Mouse (Mus musculus) G1E (cell line): Measurements from ENCODE around the gene Rgs12. TPM values are rescaled to one million over a fixed set of nuclear protein-coding genes. Genes with fewer than 3 reads are reported as not detected.
A peak's percentile ranks its signal among the peaks of the same experiment; 100 is the strongest.

Experiments used
- ATAC-seq: 2 replicates; pipeline ENCODE4 v1.8.0; 2016; ENCODE audit warnings: mild to moderate bottlenecking; ENCODE audit not compliant: insufficient number of reproducible peaks, poor library complexity, low FRiP score, severe bottlenecking; ENCODE audit errors: extremely low read depth
- DNase-seq: peaks from one replicate; pipeline ENCODE4 v3.0.0; 2012; ENCODE audit warnings: low spot score
- H3K27me3 ChIP-seq: 2 replicates; pipeline ENCODE4 v1.6.1; 2012; ENCODE audit warnings: mild to moderate bottlenecking, low read length, inconsistent platforms; ENCODE audit not compliant: insufficient read depth
- H3K36me3 ChIP-seq: replicated peaks from 2 replicates; pipeline ENCODE3; 2012; ENCODE audit warnings: mild to moderate bottlenecking, inconsistent platforms
- H3K4me1 ChIP-seq: 2 replicates; pipeline ENCODE4 v1.6.1; 2012; ENCODE audit warnings: low read depth, low read length, inconsistent platforms, mixed read lengths; ENCODE audit not compliant: insufficient read depth
- H3K4me3 ChIP-seq: 2 replicates; pipeline ENCODE4 v1.5.1; 2012; ENCODE audit warnings: low read depth, mild to moderate bottlenecking, inconsistent platforms, low read length, moderate library complexity, mixed read lengths
- H3K9me3 ChIP-seq: replicated peaks from 2 replicates; pipeline ENCODE4 v1.6.1; 2012; ENCODE audit warnings: inconsistent platforms
- CTCF ChIP-seq: IDR thresholded peaks from 2 replicates; pipeline ENCODE4 v1.5.1; 2012; ENCODE audit warnings: low read depth, low read length, inconsistent platforms, mixed read lengths
- GATA1 ChIP-seq: IDR thresholded peaks from 2 replicates; pipeline ENCODE4 v1.6.1; 2012; ENCODE audit warnings: borderline replicate concordance, low read length, inconsistent platforms, mixed read lengths
- GATA2 ChIP-seq: IDR thresholded peaks from 2 replicates; pipeline ENCODE4 v1.6.1; 2012; ENCODE audit warnings: low read depth, low read length, inconsistent platforms, borderline replicate concordance
- POLR2AphosphoS5 ChIP-seq: IDR thresholded peaks from 2 replicates; pipeline ENCODE4 v1.6.1; 2012; ENCODE audit warnings: low read depth, low read length, inconsistent platforms; ENCODE audit not compliant: insufficient replicate concordance
- TAL1 ChIP-seq: conservative IDR thresholded peaks from 2 replicates; pipeline ENCODE4 v1.6.1; 2012; ENCODE audit warnings: low read depth, low read length, inconsistent platforms, mixed read lengths
- polyA plus RNA-seq: library from polyadenylated mRNA; stranded (reverse); fragments of >175 nt; gene quantifications from 2 replicates; pipeline ENCODE4 v1.2.3, GENCODE M21; 2012
- total RNA-seq, 2 experiments: library from RNA; stranded (forward) in 1 of 2; stranded (reverse) in 1 of 2; fragments of 200-1000 nt in 1 of 2; fragments of >200 nt in 1 of 2; fragmentation: Nextera tagmentation in 1 of 2; gene quantifications; 2 replicates each; pipeline ENCODE4 v1.2.3; 2014 to 2017

The Rgs12 gene
- total and polyA plus RNA-seq, 3 experiments = 1.8 to 14.3 (median 5.7) TPM

DNA sequence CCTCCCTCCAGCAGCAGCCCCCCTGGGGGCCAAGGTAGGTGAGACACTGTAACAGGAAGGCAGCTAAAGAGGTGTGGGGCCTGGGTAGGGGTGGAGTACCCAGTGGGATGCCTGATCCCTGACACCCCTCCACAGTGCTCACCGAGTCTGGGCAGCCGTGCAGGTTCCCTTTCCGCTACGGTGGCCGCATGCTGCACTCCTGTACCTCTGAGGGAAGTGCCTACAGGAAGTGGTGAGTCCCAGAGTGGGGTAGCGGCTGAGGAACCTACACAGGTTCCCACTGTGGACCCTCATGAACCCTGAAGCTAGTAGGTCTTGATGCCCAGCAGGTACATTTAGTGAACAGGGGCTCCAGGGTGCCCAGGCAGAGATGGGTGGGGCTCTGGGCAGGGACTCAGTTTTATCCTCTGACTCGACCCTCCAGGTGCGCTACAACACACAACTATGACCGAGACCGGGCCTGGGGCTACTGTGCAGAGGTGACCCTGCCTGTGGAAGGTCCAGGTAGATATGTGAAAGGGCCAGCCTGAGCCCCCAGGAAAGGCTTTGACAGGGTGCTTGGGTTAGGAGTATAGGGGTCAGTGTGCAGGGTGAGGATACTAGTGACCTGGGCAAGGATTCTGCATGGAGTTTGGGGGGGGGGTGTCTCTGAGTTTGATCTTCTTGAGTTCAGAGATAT lies 93.3 kb downstream of the Rgs12 start:
- no peak for DNase-seq
- H3K4me1 ChIP-seq = peaks cover 8% of the 10 kb centered on the region; the same call in 1 of the 2 replicates
- ATAC-seq = no peak

GRCm38 (mm10) chr5:35043110-35043451 lies 93.8 kb downstream of the Rgs12 start:
- peaks cover 8% of the 10 kb centered on the region; the same call in 1 of the 2 replicates for H3K4me1 ChIP-seq
- ATAC-seq (peak; percentile 29; the same call in 1 of the 2 replicates), DNase-seq (peak; percentile 73)
- TF ChIP-seq TAL1 = no peak
- TF ChIP-seq CTCF = peak; percentile 51
- no peaks in the 10 kb centered on the region for H3K36me3 ChIP-seq
- no peaks in the 10 kb centered on the region for H3K9me3 ChIP-seq
- no peak overlapping the region for H3K4me3 ChIP-seq
- peaks cover 64% of the 10 kb centered on the region; the same call in 1 of the 2 replicates for H3K27me3 ChIP-seq

More for the DNA sequence above, 93.3 kb downstream of the Rgs12 start:
- no peak for TF ChIP-seq TAL1
- no peak for TF ChIP-seq GATA1
- no peak for TF ChIP-seq GATA2
- TF ChIP-seq CTCF = no peak
- TF ChIP-seq POLR2AphosphoS5 = no peak
- no peaks in the 10 kb centered on the region for H3K36me3 ChIP-seq
- no peak overlapping the region for H3K4me3 ChIP-seq
- no peaks in the 10 kb centered on the region for H3K9me3 ChIP-seq
- peaks cover 66% of the 10 kb centered on the region; the same call in 1 of the 2 replicates for H3K27me3 ChIP-seq

DNA sequence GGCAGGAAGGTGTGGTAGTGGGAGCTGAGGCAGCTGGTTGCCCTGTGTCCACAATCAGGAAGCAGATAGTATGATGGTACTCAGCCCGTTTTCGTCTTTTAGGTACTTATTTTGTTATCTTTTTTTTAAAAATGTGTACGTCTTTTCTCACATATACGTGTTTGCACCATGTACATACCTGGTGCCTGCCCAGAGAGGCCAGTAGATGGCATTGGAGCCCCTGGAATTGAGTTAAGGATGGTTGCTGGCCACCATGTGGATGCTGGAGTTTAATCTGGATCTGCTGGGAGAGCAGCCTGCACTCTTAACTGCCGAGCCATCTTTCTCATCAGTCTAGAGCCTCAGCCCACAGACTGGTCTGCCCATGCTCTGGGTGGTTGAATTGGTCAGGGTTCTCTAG lies 101.3 kb downstream of the Rgs12 start:
- no peak for DNase-seq
- no peak for ATAC-seq
- Histone ChIP-seq H3K4me1 (no peaks in the 10 kb centered on the region), H3K9me3 (no peaks in the 10 kb centered on the region), H3K4me3 (no peak overlapping the region), H3K36me3 (no peaks in the 10 kb centered on the region), H3K27me3 (peaks cover 49% of the 10 kb centered on the region)
- TF ChIP-seq CTCF (no peak), TAL1 (no peak), GATA2 (no peak), POLR2AphosphoS5 (no peak), GATA1 (no peak)

DNA sequence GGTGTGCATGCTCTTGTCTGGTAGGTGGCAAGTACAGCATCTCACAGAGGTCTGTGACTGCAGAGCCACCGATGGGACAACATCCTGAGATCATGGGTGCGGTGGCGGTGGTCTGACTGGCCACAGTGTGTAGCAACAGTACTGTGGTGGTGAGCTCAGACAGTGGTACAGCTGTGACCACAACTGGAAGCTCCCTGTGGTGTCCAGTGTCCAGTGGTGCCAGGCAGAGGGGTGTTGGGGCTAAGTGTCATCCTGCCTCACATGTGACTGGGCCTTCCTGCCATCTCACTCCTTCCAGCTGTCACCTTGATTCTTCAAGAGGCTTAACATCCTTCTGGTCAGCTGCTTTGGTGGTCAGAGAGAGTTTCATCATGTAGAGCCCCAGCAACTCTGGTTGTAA lies 105.4 kb downstream of the Rgs12 start:
- Histone ChIP-seq H3K27me3 (peaks cover 52% of the 10 kb centered on the region), H3K36me3 (no peaks in the 10 kb centered on the region), H3K4me1 (no peaks in the 10 kb centered on the region), H3K4me3 (no peak overlapping the region), H3K9me3 (no peaks in the 10 kb centered on the region)
- ATAC-seq = no peak; the same call in 1 of the 2 replicates
- no peak for DNase-seq
- TF ChIP-seq POLR2AphosphoS5 (no peak), CTCF (no peak), TAL1 (no peak), GATA1 (no peak), GATA2 (no peak)

DNA sequence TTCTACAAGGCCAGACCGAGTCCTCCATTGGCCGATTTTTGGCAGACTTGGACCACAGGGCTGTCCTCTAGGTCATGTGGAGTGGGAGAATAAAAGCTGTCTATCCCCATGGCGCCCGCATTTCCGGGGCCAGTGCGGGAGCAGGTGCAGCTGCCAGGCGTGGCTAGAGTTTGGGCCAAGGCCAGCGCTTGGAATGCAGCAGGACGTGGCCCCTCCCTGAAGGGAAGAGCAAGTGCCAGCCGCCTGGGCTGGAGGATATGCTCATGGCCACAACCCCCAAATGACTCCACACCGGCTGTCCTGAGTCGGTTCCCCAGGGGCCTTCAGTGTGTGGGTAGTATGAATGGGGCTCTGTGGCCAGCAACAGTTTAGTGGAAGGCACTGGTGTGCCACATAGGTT lies 105.8 kb downstream of the Rgs12 start:
- Histone ChIP-seq H3K27me3 (peaks cover 55% of the 10 kb centered on the region), H3K4me1 (no peaks in the 10 kb centered on the region), H3K9me3 (no peaks in the 10 kb centered on the region), H3K4me3 (no peak overlapping the region), H3K36me3 (no peaks in the 10 kb centered on the region)
- ATAC-seq = no peak
- no peak for TF ChIP-seq CTCF
- no peak for DNase-seq

GRCm38 (mm10) chr5:35056604-35057432 lies 107.6 kb downstream of the Rgs12 start, which contains the start of gene Dok7:
Dok7 (plus strand) TSS chr5:35056766.
- no peak for DNase-seq
- H3K27me3 ChIP-seq = peaks cover 46% of the 10 kb centered on the region
- H3K9me3 ChIP-seq = no peaks in the 10 kb centered on the region
- TF ChIP-seq CTCF (no peak), GATA2 (no peak), POLR2AphosphoS5 (no peak), GATA1 (no peak), TAL1 (no peak)
- ATAC-seq = no peak
- no peaks in the 10 kb centered on the region for H3K36me3 ChIP-seq
- H3K4me1 ChIP-seq = no peaks in the 10 kb centered on the region
- H3K4me3 ChIP-seq = no peak within 1 kb of the TSS; the same call in 1 of the 2 replicates
